Mouse (Mus musculus): ENCODE data around the gene Hivep2. TPM values are rescaled to one million over a fixed set of nuclear protein-coding genes. Genes with fewer than 3 reads are reported as not detected.
A peak's percentile ranks its signal among the peaks of the same experiment; 100 is the strongest.

Hivep2 gene
- polyA plus RNA-seq, 2 experiments: 12.1 to 12.9 TPM

DNA sequence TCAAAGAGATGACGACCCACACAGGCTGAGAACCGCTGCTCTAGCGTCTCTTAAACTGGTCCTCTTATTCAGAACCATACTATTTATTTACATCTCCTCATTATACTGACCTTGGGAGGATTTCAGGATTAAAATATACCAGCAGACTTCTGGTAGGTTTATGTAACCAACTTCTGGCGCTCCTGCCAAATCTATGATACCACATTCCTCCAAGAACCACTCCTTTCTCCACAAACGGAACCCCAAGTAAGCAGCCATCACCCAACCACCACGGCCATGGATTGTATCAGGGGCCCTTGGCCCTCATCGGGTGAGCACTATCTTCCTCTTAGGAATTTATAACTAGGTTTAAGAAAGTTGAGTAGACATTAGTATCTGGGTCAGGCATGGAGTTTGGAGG lies 230.9 kb downstream of the Hivep2 start:
- Histone ChIP-seq H3K4me3 (replicated peaks; ENCODE audit: low read length) (no peak overlapping the region), H3K4me1 (ENCODE audit: control insufficient read depth, insufficient read depth, low read length) (no peaks in the 10 kb centered on the region), H3K36me3 (ENCODE audit: control insufficient read depth, insufficient read depth, low read length) (no peaks in the 10 kb centered on the region), H3K27ac (replicated peaks; ENCODE audit: low read depth, low read length) (no peak overlapping the region), H3K27me3 (ENCODE audit: control insufficient read depth, insufficient read depth, low read length) (no peaks in the 10 kb centered on the region), H3K9me3 (ENCODE audit: control insufficient read depth, low read length) (no peaks in the 10 kb centered on the region), H3K9ac (ENCODE audit: low read depth, low read length, severe bottlenecking) (no peak overlapping the region), H3K4me2 (replicated peaks; ENCODE audit: low read depth, low read length, severe bottlenecking) (no peak overlapping the region)
- DNase-seq (ENCODE audit: low spot score) (no peak), ATAC-seq (ENCODE audit: low FRiP score, low read depth) (no peak)
- 81% methylated on average over 7 of the region's 7 CpGs for WGBS
- TF ChIP-seq POLR2A (IDR thresholded peaks at IDR 0.05; ENCODE audit: borderline replicate concordance, extremely low read depth, insufficient read depth, insufficient read length): no peak

DNA sequence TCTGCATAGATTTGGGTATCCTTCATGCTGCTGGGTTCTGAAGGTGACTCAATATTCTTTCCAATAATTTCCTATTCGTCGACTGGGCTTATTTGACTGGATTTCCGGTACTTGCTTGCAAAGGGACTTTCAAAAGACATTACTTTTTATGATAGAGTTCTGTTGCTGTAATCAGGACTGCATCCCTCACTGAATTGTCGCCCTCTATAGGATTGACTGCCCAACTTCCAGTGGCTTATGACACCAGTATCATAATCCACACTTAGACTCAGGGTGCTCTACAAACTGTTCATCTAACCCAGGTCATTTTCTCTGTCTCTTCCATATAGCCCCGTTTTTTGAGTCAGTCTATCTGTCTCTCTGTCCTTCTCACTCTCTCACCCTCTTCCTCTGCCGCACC lies 231.4 kb downstream of the Hivep2 start:
- no peak overlapping the region for H3K27ac ChIP-seq (replicated peaks; ENCODE audit: low read depth, low read length)
- no peaks in the 10 kb centered on the region for H3K27me3 ChIP-seq (ENCODE audit: control insufficient read depth, insufficient read depth, low read length)
- H3K4me1 ChIP-seq (ENCODE audit: control insufficient read depth, insufficient read depth, low read length): no peaks in the 10 kb centered on the region
- DNase-seq (ENCODE audit: low spot score): no peak
- 63% methylated on average over 6 of the region's 6 CpGs for WGBS
- no peaks in the 10 kb centered on the region for H3K9me3 ChIP-seq (ENCODE audit: control insufficient read depth, low read length)
- H3K4me2 ChIP-seq (replicated peaks; ENCODE audit: low read depth, low read length, severe bottlenecking): no peak overlapping the region
- no peak for TF ChIP-seq POLR2A (IDR thresholded peaks at IDR 0.05; ENCODE audit: borderline replicate concordance, extremely low read depth, insufficient read depth, insufficient read length)
- H3K9ac ChIP-seq (ENCODE audit: low read depth, low read length, severe bottlenecking): no peak overlapping the region
- no peak overlapping the region for H3K4me3 ChIP-seq (replicated peaks; ENCODE audit: low read length)
- H3K36me3 ChIP-seq (ENCODE audit: control insufficient read depth, insufficient read depth, low read length): no peaks in the 10 kb centered on the region
- no peak for ATAC-seq (ENCODE audit: low FRiP score, low read depth)

DNA sequence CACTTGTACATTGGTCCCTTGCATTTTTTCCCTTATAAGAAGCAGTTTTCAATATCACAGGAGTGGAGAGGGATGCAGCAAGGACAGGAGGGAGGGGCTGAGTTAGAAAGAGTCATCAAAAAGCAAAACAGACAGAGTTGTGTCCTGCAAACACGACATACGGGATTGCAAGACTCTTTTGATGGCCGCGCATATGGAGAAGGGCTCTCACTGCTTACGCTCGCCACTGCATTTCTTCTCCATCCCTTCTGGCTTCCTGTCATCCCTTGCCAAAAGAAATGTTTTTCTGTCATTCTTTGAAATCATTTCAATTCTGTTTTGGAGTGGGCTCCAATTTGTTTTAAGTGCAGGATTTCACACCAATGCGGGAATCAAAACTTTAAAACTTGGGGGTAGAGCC lies 233.5 kb downstream of the Hivep2 start:
- Histone ChIP-seq H3K36me3 (ENCODE audit: control insufficient read depth, insufficient read depth, low read length) (no peaks in the 10 kb centered on the region), H3K4me2 (replicated peaks; ENCODE audit: low read depth, low read length, severe bottlenecking) (no peak overlapping the region), H3K27ac (replicated peaks; ENCODE audit: low read depth, low read length) (no peak overlapping the region), H3K9ac (ENCODE audit: low read depth, low read length, severe bottlenecking) (no peak overlapping the region), H3K4me3 (replicated peaks; ENCODE audit: low read length) (no peak overlapping the region), H3K9me3 (ENCODE audit: control insufficient read depth, low read length) (no peaks in the 10 kb centered on the region), H3K4me1 (ENCODE audit: control insufficient read depth, insufficient read depth, low read length) (no peaks in the 10 kb centered on the region), H3K27me3 (ENCODE audit: control insufficient read depth, insufficient read depth, low read length) (no peaks in the 10 kb centered on the region)
- 82% methylated on average over 7 of the region's 7 CpGs for WGBS
- no peak for TF ChIP-seq POLR2A (IDR thresholded peaks at IDR 0.05; ENCODE audit: borderline replicate concordance, extremely low read depth, insufficient read depth, insufficient read length)
- no peak for DNase-seq (ENCODE audit: low spot score)
- no peak for ATAC-seq (ENCODE audit: low FRiP score, low read depth)

DNA sequence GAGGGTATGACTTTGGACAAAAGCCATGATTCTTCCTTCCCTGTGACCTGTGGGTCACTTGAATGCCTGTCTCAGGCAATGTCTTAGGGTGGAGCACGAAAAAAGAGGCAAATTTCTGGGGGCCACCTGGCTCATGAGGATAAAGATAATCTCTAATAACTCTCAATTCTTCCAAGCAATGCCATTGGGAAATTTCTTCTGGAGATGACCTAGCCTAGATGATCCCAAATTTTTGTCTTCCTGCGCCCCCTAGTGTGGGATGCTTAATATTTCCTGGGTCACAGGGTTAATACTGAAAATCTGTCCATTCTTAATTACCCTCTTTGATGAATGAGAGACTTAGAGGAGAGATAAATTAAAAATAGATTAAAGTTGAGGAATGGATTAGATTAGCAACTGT lies 234.4 kb downstream of the Hivep2 start:
- no peak for TF ChIP-seq POLR2A (IDR thresholded peaks at IDR 0.05; ENCODE audit: borderline replicate concordance, extremely low read depth, insufficient read depth, insufficient read length)
- no peak overlapping the region for H3K27ac ChIP-seq (replicated peaks; ENCODE audit: low read depth, low read length)
- no peak overlapping the region for H3K4me2 ChIP-seq (replicated peaks; ENCODE audit: low read depth, low read length, severe bottlenecking)
- no peaks in the 10 kb centered on the region for H3K4me1 ChIP-seq (ENCODE audit: control insufficient read depth, insufficient read depth, low read length)
- H3K27me3 ChIP-seq (ENCODE audit: control insufficient read depth, insufficient read depth, low read length): no peaks in the 10 kb centered on the region
- ATAC-seq (ENCODE audit: low FRiP score, low read depth): 0 out of 2 replicates have a peak, but pooled peaks have one; percentile 37
- 10% methylated on average over 2 of the region's 2 CpGs for WGBS
- no peaks in the 10 kb centered on the region for H3K9me3 ChIP-seq (ENCODE audit: control insufficient read depth, low read length)
- H3K9ac ChIP-seq (ENCODE audit: low read depth, low read length, severe bottlenecking): no peak overlapping the region
- H3K36me3 ChIP-seq (ENCODE audit: control insufficient read depth, insufficient read depth, low read length): no peaks in the 10 kb centered on the region
- DNase-seq (ENCODE audit: low spot score): peak; percentile 36
- no peak overlapping the region for H3K4me3 ChIP-seq (replicated peaks; ENCODE audit: low read length)

Other genes starting within 250 kb of the Hivep2 start
- 18.3 and 20.0 TPM in 2 replicates for gene Aig1, start 97.1 kb upstream of the Hivep2 start, polyA plus RNA-seq (2012; rRNA removed)
- gene Aig1, start 97.1 kb upstream of the Hivep2 start, polyA plus RNA-seq (2014; fragmentation: Nextera tagmentation; extraction: Ambion mirVana): 30.5 and 33.7 TPM in 2 replicates

All from limb, embryonic 14.5 days (tissue).